Mouse (Mus musculus) urinary bladder, postnatal 14 days (tissue): ENCODE results near the gene Dock4.

Experiments used
- DNase-seq: peaks from one replicate; pipeline ENCODE4 v3.0.0; 2021; ENCODE audit warnings: low spot score

Gene Dock4

GRCm38 (mm10) chr12:40568971-40569968, 123.5 kb downstream of the Dock4 start:
- DNase-seq: no peak

DNA sequence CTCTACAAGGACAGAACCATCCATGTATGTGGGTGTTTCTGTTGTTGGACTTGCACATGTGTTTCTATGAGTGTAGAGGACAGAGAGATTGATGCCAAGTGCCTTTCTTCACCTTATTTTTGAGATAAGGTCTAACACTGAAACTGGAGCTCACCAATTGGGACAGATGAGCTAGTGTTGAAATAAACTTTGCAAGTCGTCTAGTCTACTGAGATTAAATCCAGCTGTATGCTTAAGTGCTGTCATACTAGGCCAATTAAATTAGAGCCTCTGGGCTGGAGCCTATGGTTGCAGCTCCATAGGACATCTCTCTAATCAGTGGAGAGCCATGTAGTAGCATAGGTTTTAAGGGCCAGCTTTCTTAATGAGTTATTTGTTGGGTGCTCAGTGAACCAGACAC, 124.5 kb downstream of the Dock4 start:
- no peak for DNase-seq

DNA sequence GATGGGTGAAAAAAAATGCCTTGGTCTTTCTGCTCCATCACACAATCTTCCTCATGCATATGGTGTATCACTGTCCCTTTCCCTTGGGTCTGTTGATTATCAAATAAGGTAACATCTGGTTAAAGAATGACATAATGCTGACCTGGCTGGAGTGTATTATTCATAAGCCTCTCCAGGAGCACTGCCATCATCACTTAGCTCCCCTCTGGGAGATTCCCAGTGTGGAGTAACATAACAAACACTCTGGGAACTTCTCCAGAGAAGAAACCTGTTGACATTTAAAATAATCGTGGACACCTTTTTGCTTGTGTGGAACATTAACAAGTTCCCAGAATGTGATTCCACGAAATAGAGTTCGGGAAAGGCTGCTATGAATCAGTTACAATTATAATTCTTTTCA, 128.3 kb downstream of the Dock4 start:
- DNase-seq: no peak

DNA sequence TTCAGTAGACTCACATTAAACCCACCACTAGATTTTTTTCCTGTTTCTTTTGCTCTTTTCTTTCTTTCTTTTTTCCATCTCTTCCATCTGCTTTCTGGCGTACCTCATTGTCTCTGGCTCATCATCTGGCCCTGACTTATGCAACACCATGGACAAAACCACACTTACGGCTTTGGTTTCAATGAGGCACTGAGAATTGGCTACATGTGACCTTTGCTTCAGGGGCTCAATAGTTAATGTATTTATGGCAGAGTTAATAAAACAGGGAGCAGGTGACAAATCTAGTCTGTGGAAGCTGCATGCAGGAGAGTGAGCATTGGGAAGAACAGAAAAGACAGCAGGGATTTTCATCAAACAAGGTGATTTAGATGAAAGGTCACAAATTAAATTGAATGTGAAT, 131.0 kb downstream of the Dock4 start:
- no peak for DNase-seq

- DNase-seq: no peak
Measured at GRCm38 (mm10) chr12:40580351-40580750, 134.6 kb downstream of the Dock4 start.

DNA sequence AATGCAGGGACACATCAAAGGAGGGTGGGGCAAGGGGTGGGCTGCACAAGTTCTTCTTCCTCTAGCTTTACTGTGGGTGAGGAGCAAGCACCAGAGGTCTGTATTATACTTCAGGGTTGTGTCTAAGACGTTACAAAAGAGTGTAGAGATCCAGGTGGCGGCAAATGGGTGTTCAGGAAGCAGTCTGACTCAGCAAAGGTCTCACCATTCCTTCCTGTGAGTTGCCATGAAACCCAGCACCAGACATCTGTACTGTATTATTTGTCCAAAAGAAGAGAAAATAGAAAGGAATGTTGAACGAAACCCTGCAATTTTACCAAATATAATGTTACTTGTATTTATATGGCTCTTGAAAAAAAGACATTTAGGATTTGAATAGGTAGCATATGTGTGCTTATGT, 135.3 kb downstream of the Dock4 start:
- no peak for DNase-seq

- DNase-seq: no peak
Measured at GRCm38 (mm10) chr12:40582059-40582458, 136.3 kb downstream of the Dock4 start.

GRCm38 (mm10) chr12:40584526-40585289, 139.0 kb downstream of the Dock4 start:
- no peak for DNase-seq

DNA sequence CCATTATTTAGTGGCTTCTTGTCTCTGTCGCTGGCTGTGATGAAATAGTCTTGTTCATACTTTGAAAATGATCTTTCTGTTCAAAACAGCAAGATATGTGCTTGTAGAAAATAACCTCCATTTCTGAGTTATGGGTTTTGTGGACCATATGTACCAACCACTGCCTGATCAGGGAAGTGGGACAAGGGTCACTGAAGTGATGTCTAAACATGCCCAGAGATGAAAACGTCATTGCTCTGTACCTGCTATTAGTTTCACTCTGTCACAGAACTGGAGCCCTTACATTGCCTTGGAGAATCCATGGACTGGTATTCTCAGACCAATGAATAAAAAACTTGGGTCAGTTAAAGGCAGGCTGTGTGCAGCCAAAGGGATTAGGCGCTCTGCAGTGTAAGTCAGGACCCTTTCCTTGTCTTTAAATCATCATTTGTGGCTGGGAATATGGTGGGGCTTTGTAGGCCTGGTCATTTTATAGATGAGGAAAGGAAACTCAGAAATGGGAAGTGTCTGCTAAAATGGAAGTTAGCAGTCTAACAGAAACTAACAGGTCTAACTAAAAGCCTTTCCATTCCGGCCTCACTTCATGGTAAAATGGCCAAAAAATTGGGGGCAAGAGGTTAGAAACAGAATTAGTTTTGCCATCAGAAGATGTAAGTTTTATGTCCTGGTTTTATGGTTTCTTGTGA, 139.8 kb downstream of the Dock4 start:
- DNase-seq: no peak

DNA sequence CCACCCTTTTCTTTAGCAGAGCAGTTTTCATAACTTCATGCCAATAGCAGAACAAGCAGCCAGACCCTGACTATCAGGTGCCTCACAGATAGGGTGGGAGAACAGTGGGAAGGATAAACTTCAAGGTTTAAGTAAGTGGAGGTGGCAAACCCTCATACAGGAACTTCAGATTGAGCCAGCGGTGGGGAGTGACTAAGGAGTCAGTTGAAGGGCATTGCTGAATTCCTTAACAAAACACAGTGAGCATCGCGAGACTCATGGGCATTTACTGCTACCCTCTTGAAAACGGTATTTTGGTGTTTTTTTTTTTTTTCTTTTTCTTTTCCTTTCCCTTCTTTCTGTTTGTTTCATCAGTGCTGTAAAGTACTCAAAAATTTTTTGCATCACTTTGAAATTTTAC, 148.4 kb downstream of the Dock4 start:
- DNase-seq: no peak

- no peak for DNase-seq
Measured at GRCm38 (mm10) chr12:40595440-40595839, 149.7 kb downstream of the Dock4 start.

- no peak for DNase-seq
Measured at GRCm38 (mm10) chr12:40596020-40596419, 150.3 kb downstream of the Dock4 start.

GRCm38 (mm10) chr12:40596441-40596840, 150.7 kb downstream of the Dock4 start:
- no peak for DNase-seq

DNA sequence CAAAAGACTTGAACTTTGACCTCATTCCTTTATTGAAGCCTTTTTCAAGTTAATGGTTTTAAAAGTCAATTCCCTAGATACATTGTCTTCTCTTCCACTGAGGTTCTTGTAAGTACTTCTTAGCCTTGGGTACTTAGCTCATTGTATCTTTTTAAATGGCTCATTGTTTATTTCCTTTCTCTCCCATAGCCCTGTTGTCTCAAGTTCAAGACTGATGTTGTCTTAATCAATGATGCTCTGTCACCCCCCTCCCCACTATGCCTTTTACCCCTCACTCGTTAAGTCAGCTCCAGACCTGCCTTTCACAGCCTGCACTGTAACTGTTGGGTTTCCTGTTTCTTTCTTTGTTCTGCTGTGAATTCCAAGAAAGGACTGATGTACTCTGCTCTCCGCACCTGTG, 154.2 kb downstream of the Dock4 start:
- DNase-seq: no peak

DNA sequence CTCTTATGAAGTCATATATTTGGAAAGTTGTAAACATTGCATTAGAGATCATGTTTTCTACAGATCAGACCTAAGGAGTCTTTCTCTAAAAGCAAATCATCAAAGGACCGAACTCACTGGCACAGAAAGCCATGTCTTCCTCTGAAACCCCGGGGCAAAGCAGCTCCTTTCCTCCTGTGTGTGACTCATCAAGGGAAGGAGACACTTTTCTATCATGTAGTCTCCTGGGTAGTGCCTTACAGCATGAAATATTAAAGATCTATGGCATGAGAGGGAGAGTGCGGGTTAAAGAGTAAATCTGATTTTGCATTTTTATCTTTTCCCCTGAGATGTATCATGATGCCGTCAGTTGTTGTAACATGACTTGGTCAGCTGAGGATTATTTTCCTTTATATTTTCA, 159.8 kb downstream of the Dock4 start:
- DNase-seq: no peak

GRCm38 (mm10) chr12:40622926-40623325, 177.2 kb downstream of the Dock4 start:
- no peak for DNase-seq

GRCm38 (mm10) chr12:40626521-40626920, 180.8 kb downstream of the Dock4 start:
- DNase-seq: peak; percentile 7

DNA sequence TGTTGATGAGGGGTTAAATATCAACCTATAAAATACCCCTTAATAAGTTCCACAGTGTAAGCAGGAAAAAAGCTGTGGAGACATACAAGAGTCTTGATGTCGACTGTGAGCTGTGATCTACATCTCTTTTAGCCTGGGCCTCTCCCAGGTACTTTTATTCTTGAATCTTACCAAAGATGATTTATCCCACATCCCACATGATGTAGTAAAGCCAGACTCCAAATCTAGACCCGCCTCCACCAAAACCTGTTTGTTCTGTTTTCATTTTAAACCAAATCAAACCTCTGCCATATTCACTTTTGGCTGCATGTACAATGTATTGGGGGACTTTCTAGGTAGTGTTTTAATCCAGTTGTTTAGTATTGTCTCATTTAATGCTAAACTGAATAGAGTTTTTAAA, 187.5 kb downstream of the Dock4 start:
- DNase-seq: no peak

GRCm38 (mm10) chr12:40634169-40634568, 188.4 kb downstream of the Dock4 start:
- DNase-seq: no peak

GRCm38 (mm10) chr12:40635991-40636390, 190.2 kb downstream of the Dock4 start:
- DNase-seq: no peak

GRCm38 (mm10) chr12:40637427-40637826, 191.7 kb downstream of the Dock4 start:
- DNase-seq: no peak

DNA sequence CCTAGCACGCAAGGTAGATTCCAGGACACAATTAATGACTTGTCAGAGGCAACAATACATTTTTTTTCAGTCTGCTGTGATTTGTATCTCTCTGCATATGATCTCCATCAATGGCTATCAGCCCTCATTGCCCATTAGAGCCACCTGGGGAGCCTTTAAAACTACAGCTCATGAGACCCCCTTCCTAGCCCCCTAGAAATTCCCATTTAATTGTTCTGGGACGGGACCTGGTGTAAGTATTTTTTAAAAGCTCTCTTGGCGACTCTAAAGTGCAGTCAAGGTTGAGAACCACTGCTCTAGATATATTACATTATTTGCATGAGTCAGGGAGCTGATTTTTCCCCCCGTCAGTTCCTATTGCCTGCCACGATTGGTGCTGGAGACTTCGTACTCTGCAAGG, 200.1 kb downstream of the Dock4 start:
- DNase-seq: no peak

- DNase-seq: no peak
Measured at GRCm38 (mm10) chr12:40654312-40654711, 208.6 kb downstream of the Dock4 start.
